Mouse (Mus musculus): Measurements from ENCODE around the gene Acbd6.
A peak's percentile ranks its signal among the peaks of the same experiment; 100 is the strongest.

The Acbd6 gene

GRCm38 (mm10) chr1:155558012-155558842, at the start of gene Acbd6:
Gene Acbd6 (plus strand): TSS chr1:155558120.
- DNase-seq (ENCODE audit: low read depth, low spot score) = peak; percentile 98

- DNase-seq (ENCODE audit: low read depth, low spot score) = peak; percentile 48
Observed at GRCm38 (mm10) chr1:155510263-155510662, 47.7 kb upstream of the Acbd6 start.

- DNase-seq (ENCODE audit: low read depth, low spot score) = peak; percentile 78
Observed at GRCm38 (mm10) chr1:155515866-155516265, 42.1 kb upstream of the Acbd6 start.

- DNase-seq (ENCODE audit: low read depth, low spot score) = peak; percentile 78
Observed at GRCm38 (mm10) chr1:155516594-155516993, 41.3 kb upstream of the Acbd6 start.

- DNase-seq (ENCODE audit: low read depth, low spot score) = peak; percentile 28
Observed at GRCm38 (mm10) chr1:155517060-155517459, 40.9 kb upstream of the Acbd6 start.

GRCm38 (mm10) chr1:155520285-155520684, 37.6 kb upstream of the Acbd6 start:
- no peak for DNase-seq (ENCODE audit: low read depth, low spot score)

GRCm38 (mm10) chr1:155522493-155522892, 35.4 kb upstream of the Acbd6 start:
- DNase-seq (ENCODE audit: low read depth, low spot score) = no peak

- no peak for DNase-seq (ENCODE audit: low read depth, low spot score)
Observed at GRCm38 (mm10) chr1:155526176-155526575, 31.7 kb upstream of the Acbd6 start.

GRCm38 (mm10) chr1:155527027-155527786, 30.7 kb upstream of the Acbd6 start:
- peak; percentile 59 for DNase-seq (ENCODE audit: low read depth, low spot score)

GRCm38 (mm10) chr1:155527787-155528158, 30.1 kb upstream of the Acbd6 start:
- peak; percentile 67 for DNase-seq (ENCODE audit: low read depth, low spot score)

- no peak for DNase-seq (ENCODE audit: low read depth, low spot score)
Observed at GRCm38 (mm10) chr1:155528405-155529119, 29.4 kb upstream of the Acbd6 start.

GRCm38 (mm10) chr1:155529120-155529963, 28.6 kb upstream of the Acbd6 start:
- DNase-seq (ENCODE audit: low read depth, low spot score) = peak; percentile 71

- DNase-seq (ENCODE audit: low read depth, low spot score) = no peak
Observed at GRCm38 (mm10) chr1:155530561-155531457, 27.1 kb upstream of the Acbd6 start.

GRCm38 (mm10) chr1:155532396-155532795, 25.5 kb upstream of the Acbd6 start:
- no peak for DNase-seq (ENCODE audit: low read depth, low spot score)

- DNase-seq (ENCODE audit: low read depth, low spot score) = peak; percentile 22
Observed at GRCm38 (mm10) chr1:155532833-155533688, 24.9 kb upstream of the Acbd6 start.

GRCm38 (mm10) chr1:155533689-155533965, 24.3 kb upstream of the Acbd6 start:
- DNase-seq (ENCODE audit: low read depth, low spot score) = no peak

GRCm38 (mm10) chr1:155537005-155537642, 20.8 kb upstream of the Acbd6 start:
- DNase-seq (ENCODE audit: low read depth, low spot score) = peak; percentile 73

- no peak for DNase-seq (ENCODE audit: low read depth, low spot score)
Observed at GRCm38 (mm10) chr1:155538006-155538405, 19.9 kb upstream of the Acbd6 start.

GRCm38 (mm10) chr1:155557642-155558011, 293 bp upstream of the Acbd6 start:
- no peak for DNase-seq (ENCODE audit: low read depth, low spot score)

Measured in brain, adult 2 months (tissue).